Mouse (Mus musculus) thymus, adult 2 months (tissue): ENCODE results near the gene Alyref.

Experiments
- CTCF ChIP-seq: fragments of 200-500 bp; IDR thresholded peaks from 2 replicates; pipeline ENCODE4 v1.5.1; 2012; ENCODE audit warnings: mild to moderate bottlenecking, control low read depth, low read length, moderate library complexity, borderline replicate concordance; ENCODE audit not compliant: control insufficient read depth, poor library complexity, insufficient read depth; ENCODE audit errors: extremely low read depth
- POLR2A ChIP-seq: fragments of 200-500 bp; IDR thresholded peaks from 2 replicates; pipeline ENCODE4 v1.6.1; 2012; ENCODE audit warnings: mild to moderate bottlenecking, low read length, control low read depth, moderate library complexity; ENCODE audit not compliant: control insufficient read depth, poor library complexity, insufficient read depth; ENCODE audit errors: extremely low read depth

GRCm38 (mm10) chr11:120577211-120578023, 20.7 kb downstream of the Alyref start:
- peak; percentile 17; the same call in 1 of the 2 replicates for TF ChIP-seq CTCF
- TF ChIP-seq POLR2A: no peak
